Mouse (Mus musculus) thymus, adult 2 months (tissue): Measurements from ENCODE around the gene Sema4a. TPM values are rescaled to one million over a fixed set of nuclear protein-coding genes. Genes with fewer than 3 reads are reported as not detected.
A peak's percentile ranks its signal among the peaks of the same experiment; 100 is the strongest.

Experiments used
- DNase-seq: peaks from one replicate; pipeline ENCODE4 v3.0.0; 2021
- H3K27ac ChIP-seq: fragments of 200-500 bp; 2 replicates; pipeline ENCODE4 v1.5.1; 2012; ENCODE audit warnings: low read length, control low read depth; ENCODE audit not compliant: control insufficient read depth, insufficient read depth
- H3K27me3 ChIP-seq: fragments of 200-500 bp; 2 replicates; pipeline ENCODE4 v1.6.1; 2012; ENCODE audit warnings: mild to moderate bottlenecking, low read length, moderate library complexity, mixed read lengths; ENCODE audit not compliant: control insufficient read depth, insufficient read depth
- H3K36me3 ChIP-seq: fragments of 200-500 bp; 2 replicates; pipeline ENCODE4 v1.6.1; 2012; ENCODE audit warnings: mild to moderate bottlenecking, low read length, moderate library complexity; ENCODE audit not compliant: control insufficient read depth, insufficient read depth
- H3K4me1 ChIP-seq: fragments of 200-500 bp; replicated peaks from 2 replicates; pipeline ENCODE4 v1.6.1; 2012; ENCODE audit warnings: low read length; ENCODE audit not compliant: control insufficient read depth, insufficient read depth
- H3K4me3 ChIP-seq: fragments of 200-500 bp; 2 replicates; pipeline ENCODE4 v1.5.1; 2012; ENCODE audit warnings: mild to moderate bottlenecking, low read length, control low read depth, moderate library complexity; ENCODE audit not compliant: control insufficient read depth, insufficient read depth
- CTCF ChIP-seq: fragments of 200-500 bp; IDR thresholded peaks from 2 replicates; pipeline ENCODE4 v1.5.1; 2012; ENCODE audit warnings: mild to moderate bottlenecking, control low read depth, low read length, moderate library complexity, borderline replicate concordance; ENCODE audit not compliant: control insufficient read depth, poor library complexity, insufficient read depth; ENCODE audit errors: extremely low read depth
- POLR2A ChIP-seq: fragments of 200-500 bp; IDR thresholded peaks from 2 replicates; pipeline ENCODE4 v1.6.1; 2012; ENCODE audit warnings: mild to moderate bottlenecking, low read length, control low read depth, moderate library complexity; ENCODE audit not compliant: control insufficient read depth, poor library complexity, insufficient read depth; ENCODE audit errors: extremely low read depth
- WGBS: fragments of 180-500 bp; shearing (Covaris S2); methylation state at CpG from one replicate; pipeline ENCODE4 v1.1.7; 2018; 5-methylcytosine and 5-hydroxymethylcytosine counted together
- polyA plus RNA-seq: library from polyadenylated mRNA; depleted of rRNA; stranded (reverse); fragments of >200 nt; gene quantifications from 2 replicates; pipeline ENCODE4 v1.2.3, GENCODE M21; 2012

Sema4a gene
- polyA plus RNA-seq, 1 experiment = 109 TPM

DNA sequence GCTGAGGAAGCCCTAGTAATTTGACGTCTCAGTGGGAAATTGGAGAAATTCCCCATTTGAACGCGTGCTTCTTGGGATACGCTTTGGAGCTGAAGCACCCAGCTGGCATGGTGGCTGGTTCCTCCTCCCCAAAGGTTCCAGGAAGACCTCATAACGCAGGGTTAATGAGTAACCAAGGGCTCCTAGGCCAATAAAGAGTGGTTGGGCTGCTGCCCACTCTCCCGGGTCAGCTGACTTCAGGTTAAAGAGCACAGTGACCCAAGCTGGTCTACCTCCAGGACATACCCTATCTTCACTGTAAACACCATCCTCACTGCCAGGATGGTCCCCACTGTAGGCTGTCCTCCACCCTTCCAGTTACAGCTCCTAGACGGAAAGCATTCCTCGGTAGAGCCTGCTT lies 4.7 kb downstream of the Sema4a start:
- H3K4me1 ChIP-seq = peaks cover 57% of the 10 kb centered on the region
- no peak overlapping the region for H3K4me3 ChIP-seq
- 96% methylated on average over 8 of the region's 8 CpGs for WGBS
- no peaks in the 10 kb centered on the region for H3K36me3 ChIP-seq
- DNase-seq = no peak
- H3K27me3 ChIP-seq = no peaks in the 10 kb centered on the region
- H3K27ac ChIP-seq = no peak overlapping the region
- no peak for TF ChIP-seq POLR2A
- no peak for TF ChIP-seq CTCF

DNA sequence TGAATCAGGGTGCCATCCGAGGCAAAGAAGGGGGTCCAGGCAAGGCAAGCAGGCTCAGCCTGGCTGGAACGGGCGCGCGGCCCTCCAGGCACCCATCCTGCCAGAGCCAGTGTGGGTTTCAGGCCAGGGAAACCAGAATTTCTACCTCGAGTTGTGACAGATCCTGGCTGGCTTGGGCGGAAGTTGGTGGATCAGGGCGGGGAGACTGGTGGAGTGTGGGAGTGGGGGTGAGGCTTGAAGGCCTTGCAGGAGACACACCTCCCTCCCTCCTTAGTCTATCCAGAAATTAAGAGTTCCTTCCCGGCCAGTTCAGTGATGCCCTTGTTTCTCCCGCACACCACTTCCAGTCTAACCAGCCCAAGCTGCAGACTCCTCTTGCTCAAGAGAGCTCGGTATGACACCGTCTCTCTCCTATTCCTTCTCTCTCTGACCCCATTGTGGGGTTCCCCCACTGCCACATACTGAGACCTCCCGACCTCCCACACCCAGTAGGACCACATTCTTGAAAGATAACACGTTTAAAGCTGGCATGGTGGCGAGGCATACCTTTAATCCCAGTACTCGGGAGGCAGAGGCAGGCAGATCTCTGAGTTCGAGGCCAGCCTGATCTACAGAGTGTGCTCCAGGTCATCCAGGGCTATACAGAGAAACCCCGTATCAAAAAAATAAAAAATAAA lies 5.3 kb downstream of the Sema4a start:
- H3K27ac ChIP-seq = no peak overlapping the region; the same call in 1 of the 2 replicates
- 69% methylated on average over 18 of the region's 18 CpGs for WGBS
- DNase-seq = no peak
- no peaks in the 10 kb centered on the region for H3K36me3 ChIP-seq
- peaks cover 62% of the 10 kb centered on the region for H3K4me1 ChIP-seq
- no peak for TF ChIP-seq POLR2A
- TF ChIP-seq CTCF = no peak
- peak overlapping the region; percentile 2 for H3K4me3 ChIP-seq
- no peaks in the 10 kb centered on the region for H3K27me3 ChIP-seq

DNA sequence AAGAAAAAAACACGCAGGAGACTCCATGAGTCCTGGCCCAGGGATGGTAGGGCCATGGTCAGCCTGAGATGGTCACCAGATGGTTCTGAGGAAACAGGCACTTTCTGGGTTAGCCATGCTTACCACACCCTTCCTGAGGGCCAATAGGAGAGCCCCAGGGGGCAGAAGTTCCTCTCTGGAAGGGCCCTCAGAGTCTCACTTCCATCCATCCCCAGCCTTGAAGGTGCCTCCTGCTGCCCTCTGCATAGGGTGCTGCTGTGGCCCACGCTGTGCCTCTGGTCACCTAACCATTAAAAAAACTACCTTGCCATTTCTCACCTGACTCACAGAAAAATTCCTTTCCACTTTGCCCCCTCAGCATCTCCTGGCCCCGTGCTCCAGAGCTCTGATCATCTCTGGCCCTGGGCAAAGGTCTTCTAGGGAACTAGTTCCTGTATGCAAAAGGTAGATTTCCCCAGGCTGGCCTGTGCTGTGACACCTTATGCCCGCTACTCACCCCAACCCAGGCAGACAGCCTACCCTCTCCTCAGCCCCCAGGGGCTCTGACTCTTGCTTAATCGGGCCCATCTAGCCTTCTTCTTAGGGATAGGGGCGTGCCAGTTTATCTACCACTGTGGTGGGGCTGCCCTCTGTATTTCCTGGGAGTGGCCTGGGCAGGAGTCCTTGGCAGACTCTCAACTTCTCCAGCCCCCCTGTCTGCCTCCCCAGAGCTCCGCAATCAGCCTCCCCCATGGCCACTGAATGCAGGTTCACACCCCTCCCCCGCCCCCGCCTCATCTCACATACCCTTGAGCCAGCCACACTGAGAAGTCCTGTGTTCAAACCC lies 6.0 kb downstream of the Sema4a start:
- TF ChIP-seq POLR2A = no peak
- no peaks in the 10 kb centered on the region for H3K27me3 ChIP-seq
- H3K36me3 ChIP-seq = no peaks in the 10 kb centered on the region
- peaks cover 65% of the 10 kb centered on the region for H3K4me1 ChIP-seq
- DNase-seq = no peak
- peak overlapping the region; percentile 2 for H3K4me3 ChIP-seq
- peak overlapping the region; percentile 70 for H3K27ac ChIP-seq
- WGBS = 30% methylated on average over 9 of the region's 9 CpGs

DNA sequence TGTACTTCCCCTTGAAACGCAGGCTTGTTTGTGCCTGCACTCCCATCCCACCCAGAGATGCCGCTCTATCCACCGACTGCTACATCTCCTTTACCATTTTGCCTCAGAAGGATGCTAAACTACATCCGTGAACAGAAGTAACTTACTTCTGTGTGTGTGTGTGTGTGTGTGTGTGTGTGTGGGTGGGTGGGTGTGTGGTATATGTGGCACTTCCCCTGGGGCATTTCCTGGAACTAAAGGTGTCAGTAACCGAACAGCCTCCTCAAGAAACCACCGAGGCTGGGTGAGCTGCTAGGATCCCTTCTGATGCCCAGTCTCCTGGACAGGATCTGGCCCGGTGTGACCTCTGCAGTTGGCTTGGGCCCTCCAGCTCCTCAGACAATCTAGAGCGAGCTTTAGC lies 7.0 kb downstream of the Sema4a start:
- peak overlapping the region; percentile 4; the same call in 1 of the 2 replicates for H3K4me3 ChIP-seq
- H3K27ac ChIP-seq = peak overlapping the region; percentile 77
- TF ChIP-seq POLR2A = no peak
- no peak for TF ChIP-seq CTCF
- H3K4me1 ChIP-seq = peaks cover 65% of the 10 kb centered on the region
- no peaks in the 10 kb centered on the region for H3K27me3 ChIP-seq
- WGBS = 3% methylated on average over 8 of the region's 8 CpGs
- H3K36me3 ChIP-seq = no peaks in the 10 kb centered on the region
- DNase-seq = peak; percentile 57

DNA sequence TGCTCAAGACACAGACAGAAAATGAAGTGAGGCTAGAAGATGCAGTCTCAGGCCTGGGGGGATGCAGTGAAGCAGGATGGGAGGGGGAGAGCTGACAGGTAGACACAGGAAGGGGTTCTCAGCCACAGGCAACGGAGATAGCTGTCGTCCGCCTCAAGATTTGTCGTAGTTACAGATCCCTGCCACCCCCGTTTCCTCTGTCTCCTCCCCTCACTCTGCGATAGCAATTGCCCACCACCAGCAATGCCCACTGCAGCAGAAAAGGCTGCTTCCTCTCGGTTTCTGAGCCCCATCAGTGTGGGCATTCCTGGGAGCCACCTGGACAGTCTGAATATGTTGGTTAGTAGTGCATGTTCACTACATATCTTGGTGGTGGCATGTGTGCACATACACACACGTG lies 7.6 kb downstream of the Sema4a start:
- H3K4me3 ChIP-seq = peak overlapping the region; percentile 4; the same call in 1 of the 2 replicates
- H3K27ac ChIP-seq = peak overlapping the region; percentile 77
- H3K4me1 ChIP-seq = peaks cover 66% of the 10 kb centered on the region
- H3K27me3 ChIP-seq = no peaks in the 10 kb centered on the region
- WGBS = 3% methylated on average over 8 of the region's 8 CpGs
- no peaks in the 10 kb centered on the region for H3K36me3 ChIP-seq
- DNase-seq = peak; percentile 63
- TF ChIP-seq CTCF = no peak
- no peak for TF ChIP-seq POLR2A

DNA sequence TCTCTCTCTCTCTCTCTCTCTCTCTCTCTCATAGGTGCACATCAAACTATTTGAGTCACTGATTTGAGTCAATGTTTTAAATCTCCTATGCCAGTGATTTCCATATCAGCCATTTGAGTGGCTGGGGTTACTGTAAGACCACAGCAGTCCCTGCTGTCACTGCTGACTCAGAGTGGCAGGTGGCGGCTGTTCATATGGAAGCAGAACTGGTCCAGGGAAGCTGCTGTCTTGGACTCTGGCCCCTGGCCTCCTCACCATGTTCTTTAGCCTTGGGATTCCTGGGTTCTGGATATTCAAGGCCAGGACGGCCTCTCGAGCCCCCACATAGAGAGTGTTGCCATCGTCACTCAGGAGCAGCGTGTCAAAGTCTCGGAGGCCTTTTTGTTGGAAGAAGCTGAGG lies 8.3 kb downstream of the Sema4a start:
- H3K27me3 ChIP-seq = no peaks in the 10 kb centered on the region
- peaks cover 71% of the 10 kb centered on the region for H3K4me1 ChIP-seq
- no peak for TF ChIP-seq POLR2A
- TF ChIP-seq CTCF = no peak
- H3K36me3 ChIP-seq = no peaks in the 10 kb centered on the region
- DNase-seq = no peak
- H3K4me3 ChIP-seq = peak overlapping the region; percentile 2; the same call in 1 of the 2 replicates
- H3K27ac ChIP-seq = peak overlapping the region; percentile 77
- 75% methylated on average over 6 of the region's 6 CpGs for WGBS
